Mouse (Mus musculus) cerebellum, adult 11-12 months (tissue): ENCODE measurements around the gene Gabrr1.

Experiments
- DNase-seq: peaks from one replicate; pipeline ENCODE4 v3.0.0; 2022

Gene Gabrr1

GRCm38 (mm10) chr4:33132221-33132620 is at the start of gene Gabrr1:
TSS of gene Gabrr1 (plus strand) at chr4:33132521.
- DNase-seq: no peak

- DNase-seq: no peak
Measured at GRCm38 (mm10) chr4:33099118-33099694, 33.1 kb upstream of the Gabrr1 start.

DNA sequence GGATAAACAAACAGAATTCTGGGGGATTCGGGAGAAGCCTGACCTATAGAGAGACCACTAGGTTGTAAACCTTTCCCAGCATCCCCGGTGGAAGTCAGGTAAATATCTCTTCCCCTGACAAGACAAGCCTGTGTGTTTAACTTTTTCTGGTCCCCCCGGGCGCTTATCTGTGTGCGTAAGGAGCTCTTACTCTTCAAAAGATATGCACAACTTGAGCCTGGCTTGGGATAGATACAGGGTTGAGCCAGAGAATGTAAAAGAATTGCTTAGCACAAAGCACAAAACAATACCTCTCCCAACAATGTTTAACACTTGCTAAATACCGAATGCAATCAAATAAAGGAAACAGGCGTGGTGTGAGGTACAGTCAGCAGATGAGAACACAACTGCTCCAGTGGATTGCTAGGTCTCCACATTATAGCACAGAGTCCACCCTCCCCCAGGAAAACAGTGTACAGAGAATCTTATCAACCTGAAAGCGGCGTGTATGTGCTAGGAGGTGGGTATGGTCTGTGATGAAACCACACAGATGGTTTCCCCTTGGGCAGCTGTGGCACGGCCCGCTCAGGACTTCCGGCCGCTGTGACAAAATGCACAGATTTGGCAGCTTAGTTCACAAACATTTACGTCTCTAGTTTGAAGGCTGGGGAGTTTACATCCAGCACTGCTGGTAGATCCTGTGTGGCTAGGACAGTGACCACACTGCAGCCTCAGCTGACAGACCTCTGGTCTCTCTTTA is 22.4 kb upstream of the Gabrr1 start:
- DNase-seq: no peak

- no peak for DNase-seq
Measured at GRCm38 (mm10) chr4:33110845-33111244, 21.5 kb upstream of the Gabrr1 start.

DNA sequence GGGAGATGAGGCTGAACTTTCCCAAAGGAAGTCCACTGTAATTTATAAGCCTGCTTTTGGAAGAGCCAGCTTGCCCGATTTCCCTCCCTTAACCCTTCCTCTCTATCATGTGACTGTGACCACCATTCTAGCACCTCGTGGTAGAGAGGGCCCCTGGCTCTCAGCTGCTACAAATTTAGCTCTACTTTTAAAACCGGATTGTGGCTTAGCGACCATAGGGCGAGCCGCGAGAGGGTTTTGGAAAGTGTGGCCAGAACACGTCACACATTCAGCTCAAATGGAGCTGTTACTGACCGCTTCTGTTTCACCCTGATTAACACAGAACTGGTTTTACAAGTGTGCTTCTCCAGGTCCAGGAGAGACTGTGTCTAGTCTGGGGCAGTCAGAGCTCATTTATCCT is 21.0 kb upstream of the Gabrr1 start:
- no peak for DNase-seq

DNA sequence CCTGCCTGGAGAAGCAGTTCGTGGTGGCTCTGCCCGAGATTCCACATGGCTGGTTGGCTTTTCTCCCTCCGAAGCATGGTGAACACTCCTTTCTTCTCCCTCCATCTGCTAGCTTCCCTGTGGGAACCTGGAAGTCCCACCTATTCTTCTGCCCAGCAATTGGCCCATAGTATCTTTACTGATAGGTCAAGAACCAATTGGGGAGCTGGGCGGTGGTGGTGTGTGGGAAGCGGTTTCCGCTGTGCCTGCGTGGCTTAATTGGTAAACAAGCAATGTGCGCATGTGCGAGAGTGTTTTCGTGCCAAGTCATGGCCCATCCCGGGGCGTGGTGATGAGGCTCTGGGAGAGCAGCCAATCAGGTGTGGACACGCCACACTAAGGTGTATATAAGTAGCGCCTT is 19.5 kb upstream of the Gabrr1 start:
- peak; percentile 29 for DNase-seq

GRCm38 (mm10) chr4:33119118-33119517 is 13.2 kb upstream of the Gabrr1 start:
- DNase-seq: peak; percentile 60

GRCm38 (mm10) chr4:33124493-33124892 is 7.8 kb upstream of the Gabrr1 start:
- DNase-seq: peak; percentile 47

DNA sequence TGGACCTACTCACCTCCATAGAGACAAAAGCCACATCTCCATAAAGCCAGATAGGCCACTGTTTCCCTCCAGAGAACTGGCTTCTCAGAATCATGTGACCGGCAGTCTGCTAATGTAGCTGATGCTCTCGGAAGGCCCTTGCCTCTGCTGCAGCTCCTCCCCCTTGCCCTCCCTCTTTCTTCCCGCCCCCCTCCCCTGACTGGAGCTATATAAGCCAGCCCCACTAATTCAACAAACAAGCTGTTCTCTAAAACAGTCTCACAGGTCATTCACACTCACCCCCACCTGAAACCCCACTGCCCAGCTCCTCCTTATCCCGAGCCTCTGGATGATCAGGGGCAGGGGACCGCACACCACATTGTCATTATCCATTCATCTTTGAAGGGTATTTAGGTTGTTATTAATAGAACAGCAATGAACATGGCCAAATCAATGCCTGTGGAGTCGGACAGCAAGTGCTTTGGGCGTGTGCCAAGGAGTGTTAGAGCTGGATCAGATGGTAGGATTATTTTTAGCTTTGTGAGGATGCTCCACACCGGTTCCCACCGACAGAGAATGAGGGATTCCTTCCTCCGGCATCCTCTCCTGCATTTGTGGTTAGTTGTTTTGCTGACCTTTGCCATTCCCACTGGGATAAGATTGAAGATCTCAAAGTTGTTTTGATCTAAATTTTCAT is 6.8 kb upstream of the Gabrr1 start:
- DNase-seq: peak; percentile 69

DNA sequence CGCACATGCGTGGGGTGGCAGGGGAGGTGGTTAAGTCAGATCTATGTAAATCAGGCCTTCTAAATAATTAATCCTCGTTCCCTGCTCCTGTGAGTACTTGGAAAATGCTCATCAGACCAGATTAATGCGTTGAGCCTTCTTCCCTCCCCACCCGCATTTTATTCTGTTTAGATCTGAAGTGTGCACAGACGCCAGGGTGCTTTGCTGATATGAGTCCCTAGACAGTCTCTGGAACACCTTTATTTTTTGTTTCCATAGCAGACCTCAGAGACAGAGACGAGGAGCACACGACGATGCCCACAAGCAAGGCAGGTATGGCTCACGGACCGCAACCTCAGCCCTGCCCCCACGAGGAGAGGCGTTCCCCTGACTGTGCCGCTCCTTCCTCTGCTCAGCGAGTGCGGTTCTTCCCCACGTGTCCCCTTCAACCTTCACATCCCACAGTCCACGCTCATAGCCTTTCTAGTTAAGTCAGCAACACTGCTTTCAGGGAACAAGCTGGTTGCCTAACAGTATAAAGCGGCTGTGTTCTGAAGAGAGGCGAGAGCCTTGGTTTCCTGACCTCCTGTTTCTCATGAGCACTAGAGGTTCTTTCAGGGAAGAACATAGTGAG is 14.5 kb downstream of the Gabrr1 start:
- no peak for DNase-seq

DNA sequence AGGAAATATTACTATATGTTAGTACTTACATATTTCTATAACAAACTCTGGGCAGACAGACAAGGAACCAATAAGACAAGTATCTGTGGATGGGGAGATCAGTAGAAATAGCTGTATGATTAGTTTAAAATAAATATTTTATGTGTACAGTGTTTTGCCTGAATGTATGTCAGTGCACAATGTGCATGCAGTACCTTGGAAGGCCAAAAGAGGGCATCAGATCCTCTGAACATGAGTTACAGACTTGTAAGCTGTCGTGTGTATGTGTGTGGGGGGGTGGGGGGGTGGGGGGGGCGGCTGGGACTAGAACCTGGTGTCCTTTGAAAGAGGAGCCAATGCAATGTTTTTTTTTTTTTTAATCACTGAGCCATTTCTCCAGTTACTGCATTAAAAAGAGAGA is 15.5 kb downstream of the Gabrr1 start:
- peak; percentile 9 for DNase-seq

DNA sequence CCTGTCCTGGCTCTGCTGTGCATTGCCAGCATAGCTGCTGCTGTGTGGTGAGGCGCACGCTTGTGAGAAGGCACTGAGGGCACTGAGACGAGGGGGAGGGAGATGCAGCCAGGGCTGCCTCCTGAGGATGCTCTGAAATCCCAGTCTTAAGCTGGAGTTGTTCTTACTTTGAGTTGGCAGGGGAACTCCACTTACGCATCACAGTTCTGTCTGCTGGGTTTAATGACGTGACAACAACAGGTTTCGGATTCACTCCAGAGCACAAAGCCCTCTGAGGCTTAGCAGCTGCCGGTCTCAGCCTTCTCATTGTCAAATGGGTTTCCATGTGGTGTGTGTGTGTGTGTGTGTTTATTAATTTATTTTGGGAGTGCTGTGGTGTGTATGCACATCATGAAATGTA is 16.8 kb downstream of the Gabrr1 start:
- no peak for DNase-seq

- DNase-seq: no peak
Measured at GRCm38 (mm10) chr4:33152087-33153038, 20.0 kb downstream of the Gabrr1 start.

DNA sequence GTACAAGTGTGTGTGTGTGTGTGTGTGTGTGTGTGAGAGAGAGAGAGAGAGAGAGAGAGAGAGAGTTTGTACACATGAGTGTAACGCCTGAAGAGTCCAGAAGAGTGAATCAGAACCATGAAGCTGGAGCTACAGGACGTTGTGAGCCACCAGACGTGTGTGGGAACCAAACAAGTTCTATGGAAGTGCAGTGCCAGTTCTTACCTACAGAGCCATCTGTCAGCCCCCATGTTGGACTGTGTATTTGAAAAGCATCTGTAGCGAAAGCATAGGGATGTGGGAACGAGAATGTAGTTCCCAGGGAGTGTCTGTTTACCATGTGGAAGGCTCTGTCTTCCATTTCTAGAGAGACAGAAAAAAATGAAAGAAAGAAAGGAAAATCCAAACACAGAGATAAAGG is 51.2 kb downstream of the Gabrr1 start:
- no peak for DNase-seq

DNA sequence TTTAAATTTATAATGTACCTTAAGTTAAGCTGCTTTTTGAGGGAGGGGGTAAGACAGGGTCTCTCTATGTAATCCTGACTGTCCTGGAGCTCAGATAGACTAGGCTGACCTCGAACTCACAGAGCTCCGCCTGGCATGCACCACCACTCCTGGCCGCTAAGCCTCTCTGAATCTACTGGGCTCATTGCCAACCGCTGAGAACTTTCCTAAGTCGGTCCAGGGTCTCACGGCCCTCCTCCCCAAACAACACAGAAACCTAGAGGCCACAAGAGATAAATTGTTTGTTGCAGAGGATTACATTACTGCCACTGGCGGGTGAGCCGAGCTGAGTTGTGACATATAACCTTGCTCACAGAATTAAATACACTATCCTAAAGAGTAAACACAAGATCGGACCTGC is 55.8 kb downstream of the Gabrr1 start:
- DNase-seq: peak; percentile 62

GRCm38 (mm10) chr4:33188781-33189734 is 56.7 kb downstream of the Gabrr1 start:
- peak; percentile 98 for DNase-seq

GRCm38 (mm10) chr4:33189735-33190036 is 57.4 kb downstream of the Gabrr1 start, which contains the start of gene Pm20d2:
TSS of gene Pm20d2 (minus strand) at chr4:33189737.
- no peak for DNase-seq

GRCm38 (mm10) chr4:33198117-33198516 is 65.8 kb downstream of the Gabrr1 start:
- no peak for DNase-seq

- DNase-seq: peak; percentile 51
Measured at GRCm38 (mm10) chr4:33204682-33205081, 72.4 kb downstream of the Gabrr1 start.

- no peak for DNase-seq
Measured at GRCm38 (mm10) chr4:33207551-33207950, 75.2 kb downstream of the Gabrr1 start.
